23 mouse cellular contexts compared by ENCODE assay signal in genomic region chr2:17690264-17690663, GRCm38 (mm10). TPM values are rescaled to one million over a fixed set of nuclear protein-coding genes. Genes with fewer than 3 reads are reported as not detected.
DNase-seq lines count a peak whose midpoint lies in the region; TF ChIP-seq lines count a peak whose summit lies in the region.
"Had no signal": no experiment of that assay in that cellular context is flagged by ENCODE, and none has a peak within 500 bp of the region (broad histone marks: within the 10 kb centered on the region; RNA-seq: fewer than 3 reads in every experiment).

No protein-coding gene starts in this region.

- peak overlapping the region; percentile 43 for H3K27ac ChIP-seq in layer of hippocampus, adult 2 months
- H3K27ac ChIP-seq in cortical plate, adult 2 months (ENCODE audit: insufficient read depth, low read length) = peak overlapping the region; percentile 49; the same call in 1 of the 2 replicates
- H3K27ac ChIP-seq: forebrain, embryonic 15.5 days; heart, embryonic 10.5 days; heart, embryonic 13.5 days; hindbrain, embryonic 14.5 days; hindbrain, postnatal 0 days had no signal

- H3ac ChIP-seq in myocyte (ENCODE audit: control insufficient read depth, insufficient read length) = peak overlapping the region; percentile 27

- no peaks in the 10 kb centered on the region for H3K36me3 ChIP-seq in myocyte (ENCODE audit: control insufficient read depth, insufficient read depth)
- H3K36me3 ChIP-seq: forebrain, embryonic 15.5 days; heart, embryonic 10.5 days; heart, embryonic 13.5 days had no signal

- H3K4me2 ChIP-seq in myocyte (ENCODE audit: low read depth) = no peak overlapping the region
- H3K4me2 ChIP-seq: forebrain, embryonic 15.5 days; heart, embryonic 13.5 days; hindbrain, embryonic 14.5 days had no signal

- H3K4me3 ChIP-seq in layer of hippocampus, adult 2 months = no peak overlapping the region
- no peak overlapping the region for H3K4me3 ChIP-seq in cortical plate, adult 2 months (ENCODE audit: insufficient read depth, low read length)
- H3K4me3 ChIP-seq in myocyte = no peak overlapping the region
- H3K4me3 ChIP-seq: forebrain, embryonic 15.5 days; heart, embryonic 10.5 days; heart, embryonic 13.5 days had no signal

- TF ChIP-seq CTCF in layer of hippocampus, adult 2 months (conservative IDR thresholded peaks at IDR 0.05) = no peak
- no peak for TF ChIP-seq CTCF in cortical plate, adult 2 months (IDR thresholded peaks at IDR 0.05; ENCODE audit: extremely low read depth, insufficient read depth, low read length)

- peaks cover 16% of the 10 kb centered on the region for H3K4me1 ChIP-seq in cortical plate, adult 2 months (ENCODE audit: control insufficient read depth, insufficient read depth, low read length)
- H3K4me1 ChIP-seq: forebrain, embryonic 15.5 days had no signal

- no peaks in the 10 kb centered on the region for H3K27me3 ChIP-seq in myocyte (ENCODE audit: control insufficient read depth, insufficient read depth, insufficient read length)
- H3K27me3 ChIP-seq: forebrain, embryonic 15.5 days; heart, embryonic 13.5 days had no signal

- no peaks in the 10 kb centered on the region for H3K79me2 ChIP-seq in myocyte (ENCODE audit: control insufficient read depth, insufficient read depth)

- no peak for TF ChIP-seq POLR2A in cortical plate, adult 2 months (IDR thresholded peaks at IDR 0.05; ENCODE audit: extremely low read depth, insufficient read depth, low read length)
- TF ChIP-seq POLR2A in myocyte (IDR thresholded peaks at IDR 0.05; ENCODE audit: insufficient read length, low read depth) = no peak

- no peak for DNase-seq in layer of hippocampus, adult 2 months (ENCODE audit: low spot score in 2 of 2)
- no peak for DNase-seq in layer of hippocampus, adult 18-20 months (ENCODE audit: low spot score in 2 of 2)
- peak; percentile 64 for DNase-seq in brain, adult 2 months (ENCODE audit: low read depth, low spot score)
- DNase-seq in spleen, postnatal 36 days (ENCODE audit: low spot score in 2 of 2) = no peak
- no peak for DNase-seq in heart, adult 8-10 months (ENCODE audit: low spot score)
- no peak for DNase-seq in cerebellum, adult 9-10 months
- DNase-seq: adrenal gland, adult 8-10 months; adrenal gland, postnatal 25 days; cerebellum, adult 11 months; cerebellum, adult 2 months; cerebellum, postnatal 10 days; cerebellum, postnatal 36 days; gastrocnemius, postnatal 25 days; heart, adult 18-20 months; heart, postnatal 14 days; heart, postnatal 4 days had no signal

TF ChIP-seq in myocyte, 11 proteins besides CTCF, POLR2A, EP300 and RAD21:
- TF ChIP-seq TCF12 (IDR thresholded peaks at IDR 0.05; ENCODE audit: insufficient read depth, poor library complexity, severe bottlenecking) (no peak), MAX (IDR thresholded peaks at IDR 0.05; ENCODE audit: low read depth) (no peak), CEBPB (IDR thresholded peaks at IDR 0.05; ENCODE audit: insufficient read depth, poor library complexity, severe bottlenecking) (no peak), SRF (IDR thresholded peaks at IDR 0.05; ENCODE audit: control insufficient read depth, insufficient read length, low read depth) (no peak), USF1 (IDR thresholded peaks at IDR 0.05; ENCODE audit: low read depth) (no peak), MYOD1 (IDR thresholded peaks at IDR 0.05; ENCODE audit: control insufficient read depth in 1 of 3, insufficient read length in 2 of 3, low read depth in 2 of 3) (no peak), TCF3 (IDR thresholded peaks at IDR 0.05; ENCODE audit: insufficient read length, low read depth) (no peak), POLR2AphosphoS2 (IDR thresholded peaks at IDR 0.05; ENCODE audit: insufficient read length, low read depth) (no peak), REST (IDR thresholded peaks at IDR 0.05; ENCODE audit: insufficient read depth, insufficient read length) (no peak), MYOG (IDR thresholded peaks at IDR 0.05; ENCODE audit: control insufficient read depth in 1 of 3, insufficient read depth in 1 of 3, insufficient read length in 2 of 3, low read depth in 2 of 3) (no peak), E2F4 (IDR thresholded peaks at IDR 0.05; ENCODE audit: insufficient read depth) (no peak)

RNA-seq across cellular contexts. Expression of gene Nebl, which starts 41.0 kb away (rescaled TPM):
- total RNA-seq in layer of hippocampus, adult 2 months (2021) = 100 to 1,000 TPM; 148 to 159 TPM
- 100 to 1,000 TPM; 129 to 143 TPM for total RNA-seq in layer of hippocampus, adult 18-20 months (2021)
- polyA plus RNA-seq in cortical plate, adult 2 months (2012; rRNA removed) = 36.6 and 46.7 TPM in 2 replicates
- 0.08 TPM for polyA plus RNA-seq in myocyte (2012; fragmentation: generic; extraction: Trizol)
- 100 to 1,000 TPM; 292 to 343 (median 327) TPM for total RNA-seq in heart, adult 8-10 months (2022)
